Mouse (Mus musculus) heart, adult 2 months (tissue): ENCODE data around the gene Ezh1.

ENCODE experiments used
- CTCF ChIP-seq: fragments of 200-600 bp; IDR thresholded peaks from 2 replicates; pipeline ENCODE4 v1.8.1; 2022; ENCODE audit warnings: antibody characterized with exemption, mild to moderate bottlenecking, moderate library complexity
- EP300 ChIP-seq: fragments of 200-500 bp; IDR thresholded peaks from 2 replicates; pipeline ENCODE4 v1.6.1; 2011; ENCODE audit warnings: low read depth, low read length, control low read depth; ENCODE audit not compliant: insufficient read depth
- POLR2A ChIP-seq: fragments of 200-500 bp; IDR thresholded peaks from 2 replicates; pipeline ENCODE4 v1.6.1; 2011; ENCODE audit warnings: mild to moderate bottlenecking, low read depth, low read length, control low read depth; ENCODE audit not compliant: insufficient read depth

- TF ChIP-seq POLR2A (no peak), CTCF (no peak), EP300 (no peak)
These were observed 3.2 kb upstream of the Ezh1 start for GRCm38 (mm10) chr11:101229361-101229900.
